Mouse (Mus musculus) layer of hippocampus, adult 18-20 months (tissue): ENCODE data around the gene Gm49322. TPM values are rescaled to one million over a fixed set of nuclear protein-coding genes. Genes with fewer than 3 reads are reported as not detected.

Experiments used
- DNase-seq, 2 experiments: peaks; one replicate each; pipeline ENCODE4 v3.0.0; 2022; ENCODE audit warnings: low spot score in 2 of 2
- total RNA-seq, 2 experiments: library from RNA; stranded (reverse); gene quantifications; 2 replicates each; pipeline ENCODE4 v1.2.3; 2021

Gene Gm49322
- total RNA-seq, 2 experiments from 2014 or later = 2.6 to 3.1 TPM

DNA sequence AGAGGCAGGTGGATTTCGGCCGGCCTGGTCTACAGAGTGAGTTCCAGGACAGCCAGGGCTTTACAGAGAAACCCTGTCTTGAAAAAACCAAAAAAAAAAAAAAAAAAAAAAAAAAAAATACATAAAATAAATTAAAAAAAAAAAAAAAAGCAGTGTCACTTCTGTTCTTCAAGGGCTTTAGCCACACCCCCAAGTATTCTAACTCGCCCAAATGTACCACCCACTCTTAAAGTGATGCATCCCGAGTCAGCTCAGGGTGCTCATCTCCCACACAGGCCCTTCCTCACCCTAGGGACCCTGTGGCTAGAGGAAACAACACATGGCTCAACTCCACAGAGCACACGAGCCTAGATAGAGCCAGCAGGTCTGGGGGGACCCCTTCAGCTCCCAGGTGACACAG lies 22.8 kb upstream of the Gm49322 start:
- DNase-seq = no peak

DNA sequence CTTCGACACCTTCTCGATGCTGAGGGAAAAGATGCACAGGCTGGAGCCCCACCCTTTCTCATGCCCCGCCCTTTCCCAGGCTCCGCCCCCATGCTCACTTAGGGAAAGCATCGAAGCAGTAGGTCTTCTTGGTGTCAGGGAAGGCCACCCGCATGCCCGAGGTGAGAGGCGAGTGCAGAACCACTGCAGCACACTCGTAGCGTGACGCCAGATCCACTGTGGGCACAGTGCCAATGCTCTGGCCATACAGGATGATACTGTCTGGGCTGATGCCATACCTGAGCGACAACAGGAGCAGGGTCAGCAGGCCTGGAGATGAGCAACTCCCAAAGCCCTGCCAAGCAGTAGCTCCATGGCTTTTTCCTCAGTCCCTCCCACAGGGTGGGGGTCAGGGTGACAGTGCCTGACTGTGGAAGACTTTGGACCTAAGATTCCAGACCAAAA lies 21.8 kb upstream of the Gm49322 start:
- no peak for DNase-seq

DNA sequence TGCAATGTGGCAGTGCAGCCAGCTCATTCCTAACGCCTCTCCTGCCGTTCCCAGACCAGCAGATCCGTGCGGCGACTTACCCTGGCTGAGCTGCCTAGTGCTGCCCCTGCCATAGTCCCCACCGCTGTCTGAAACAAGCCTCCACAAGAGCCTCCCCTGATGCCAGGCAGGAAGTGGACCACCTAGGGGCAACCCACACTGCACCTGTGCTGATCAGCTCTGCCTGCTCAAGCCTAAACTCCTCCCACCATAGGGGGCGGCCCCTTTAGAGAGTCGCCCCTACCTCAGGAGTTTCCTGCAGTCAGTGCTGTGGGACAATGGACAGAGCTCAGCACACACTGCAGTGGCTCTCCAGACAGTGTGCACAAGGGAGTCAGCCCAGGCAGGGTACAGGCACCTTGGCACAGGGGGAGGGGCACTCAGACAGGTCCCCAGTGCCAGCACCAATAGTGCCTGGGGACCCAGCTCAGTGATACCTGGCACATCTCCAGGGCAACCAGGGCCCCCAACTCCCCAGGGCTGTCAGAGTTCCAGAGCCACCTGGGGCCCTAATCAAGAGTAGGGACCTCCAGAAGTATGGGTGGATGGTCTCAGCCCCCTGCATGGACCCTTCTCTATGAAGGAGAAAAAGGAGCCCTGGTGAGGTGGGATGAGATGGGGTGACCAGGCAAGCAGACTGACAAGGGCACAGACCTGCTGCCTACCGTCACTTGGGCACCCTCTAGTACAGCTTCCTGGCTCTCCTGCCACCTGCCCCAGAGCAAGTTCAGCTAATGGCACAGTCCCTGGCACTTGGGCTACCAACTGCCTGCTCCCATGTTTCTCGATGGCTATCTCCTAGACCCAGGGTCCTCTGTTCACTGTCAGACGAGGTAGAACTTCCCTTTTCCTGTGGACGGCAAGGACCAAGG lies 20.9 kb upstream of the Gm49322 start:
- no peak for DNase-seq

GRCm38 (mm10) chr10:80585581-80585980 lies 20.2 kb upstream of the Gm49322 start:
- no peak for DNase-seq

- no peak for DNase-seq
Measured at GRCm38 (mm10) chr10:80586407-80587304, 19.2 kb upstream of the Gm49322 start.

GRCm38 (mm10) chr10:80587305-80587657 lies 18.5 kb upstream of the Gm49322 start:
- no peak for DNase-seq

- DNase-seq = no peak
Measured at GRCm38 (mm10) chr10:80589127-80589878, 16.5 kb upstream of the Gm49322 start.

DNA sequence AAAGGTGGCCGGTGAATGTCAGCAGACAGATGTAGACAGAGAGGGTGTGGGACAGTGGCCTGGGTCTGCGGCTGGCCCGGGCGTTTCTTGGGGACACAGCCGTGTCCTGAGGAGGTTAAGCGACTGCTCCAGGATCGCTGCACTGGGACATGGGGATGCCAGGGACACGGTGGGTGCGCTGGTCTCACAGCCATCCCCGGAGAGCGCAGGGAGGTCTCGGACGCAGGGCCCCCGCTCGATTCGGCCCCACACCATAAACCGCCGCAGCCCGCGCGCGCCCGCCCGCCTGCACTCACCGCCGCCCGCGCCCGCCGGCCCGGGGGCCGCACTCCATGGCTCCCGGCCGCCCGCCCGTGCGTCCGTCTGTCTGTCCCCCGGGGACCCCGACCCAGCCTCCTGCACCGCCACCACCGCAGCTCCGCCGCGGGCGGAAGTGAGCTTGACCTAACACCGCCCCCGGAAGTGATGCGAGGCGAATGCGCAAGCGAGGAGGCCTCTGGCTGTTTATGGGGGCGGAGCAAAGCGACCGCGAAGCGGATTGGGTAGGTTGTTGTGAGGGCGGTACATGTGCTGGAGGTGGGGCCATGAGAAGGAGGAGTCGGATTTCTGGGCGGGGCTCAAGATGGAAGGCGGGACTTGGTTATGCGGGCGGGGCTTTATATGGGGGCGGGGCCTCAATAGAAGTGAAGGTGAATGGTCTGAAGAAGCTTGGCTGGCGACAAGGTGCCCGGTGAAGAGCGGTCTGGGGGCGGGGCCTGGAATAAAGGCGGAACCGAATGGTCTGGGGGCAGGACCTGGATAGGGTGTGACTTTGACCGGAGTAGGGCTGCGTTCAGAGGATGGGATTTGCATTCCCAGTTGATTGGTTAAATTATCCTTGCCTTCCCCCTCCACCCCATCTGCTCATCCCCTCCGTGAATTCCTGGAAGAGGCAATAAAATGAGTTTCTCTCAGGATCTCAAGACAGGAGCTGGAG lies 15.7 kb upstream of the Gm49322 start, which contains the start of gene Abhd17a:
Abhd17a (minus strand) TSS at position 463 of the 976 bp plus-strand sequence.
- DNase-seq = peak; percentile 93 to 94

DNA sequence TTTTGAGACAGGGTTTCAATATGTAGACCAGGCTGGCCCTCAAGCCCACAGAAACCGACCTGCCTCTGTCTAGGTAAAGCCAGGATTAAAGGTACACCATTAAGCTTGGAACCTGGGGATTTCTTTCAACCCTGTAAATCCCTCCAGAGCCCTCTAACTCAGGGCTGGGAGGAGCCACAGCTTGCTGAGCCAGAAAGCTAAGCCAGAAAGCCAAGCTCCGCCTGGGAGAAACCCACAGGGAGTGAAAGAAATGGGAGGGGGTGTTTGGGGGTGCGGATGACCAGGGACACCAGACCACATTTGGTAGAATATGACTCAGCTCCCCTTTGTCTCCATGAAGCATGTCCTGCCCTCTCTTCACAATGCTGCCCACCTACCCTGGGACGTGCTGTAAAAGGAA lies 9.5 kb upstream of the Gm49322 start:
- DNase-seq = no peak

- DNase-seq = peak; percentile 95 to 98
Measured at GRCm38 (mm10) chr10:80602698-80603325, 3.0 kb upstream of the Gm49322 start, which contains the start of the genes Scamp4 and Adat3. Gene Scamp4, plus strand, starts transcription at chr10:80602872. Gene Adat3, plus strand, starts transcription at chr10:80602880.

GRCm38 (mm10) chr10:80603364-80603763 lies 2.5 kb upstream of the Gm49322 start:
- no peak for DNase-seq

DNA sequence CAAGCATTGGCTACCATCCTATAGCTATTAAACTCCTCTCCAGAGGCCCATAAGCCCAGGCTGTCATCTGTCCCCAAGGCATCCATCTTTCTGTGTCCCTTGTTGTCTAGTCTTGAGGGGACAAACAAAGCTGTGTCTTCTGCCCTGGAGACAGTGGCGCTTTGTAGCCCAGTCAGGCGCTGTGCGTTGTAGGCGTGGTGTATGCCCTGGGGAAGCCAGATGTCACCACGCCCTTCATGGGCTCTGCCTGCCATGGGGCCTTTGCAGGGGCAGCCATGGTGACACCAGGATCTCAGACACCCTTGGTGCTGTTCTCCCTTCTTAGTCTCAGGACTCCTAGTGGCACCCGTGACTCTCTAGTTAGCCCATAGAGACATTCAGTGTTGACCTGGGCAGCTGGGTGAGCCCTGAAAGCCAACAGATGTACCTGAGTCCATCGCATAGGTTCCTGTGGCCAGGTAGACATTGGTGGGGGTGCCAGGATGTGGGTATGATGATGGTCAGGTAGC lies 1.8 kb upstream of the Gm49322 start:
- peak in 1 of 2 experiments; percentile 49 for DNase-seq

DNA sequence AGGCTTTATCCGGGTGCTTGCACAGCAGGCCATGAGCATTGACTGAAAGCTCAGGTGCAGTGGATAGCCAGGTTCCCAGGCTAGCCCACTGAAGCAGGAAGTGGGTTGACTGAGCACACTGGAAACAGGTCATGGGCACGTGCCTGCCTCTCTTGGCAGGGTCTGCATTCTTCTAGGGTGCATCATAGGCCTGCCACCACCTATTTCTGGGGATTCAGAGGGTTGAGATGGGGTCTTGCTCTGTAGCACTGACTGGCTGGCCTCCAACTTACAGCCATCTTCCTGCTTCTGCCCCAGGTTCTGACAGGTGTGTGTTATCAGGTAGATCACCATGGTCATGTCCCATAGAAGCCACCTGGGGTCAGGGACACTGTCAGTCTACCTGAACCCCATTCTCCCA lies 833 bp upstream of the Gm49322 start:
- no peak for DNase-seq

DNA sequence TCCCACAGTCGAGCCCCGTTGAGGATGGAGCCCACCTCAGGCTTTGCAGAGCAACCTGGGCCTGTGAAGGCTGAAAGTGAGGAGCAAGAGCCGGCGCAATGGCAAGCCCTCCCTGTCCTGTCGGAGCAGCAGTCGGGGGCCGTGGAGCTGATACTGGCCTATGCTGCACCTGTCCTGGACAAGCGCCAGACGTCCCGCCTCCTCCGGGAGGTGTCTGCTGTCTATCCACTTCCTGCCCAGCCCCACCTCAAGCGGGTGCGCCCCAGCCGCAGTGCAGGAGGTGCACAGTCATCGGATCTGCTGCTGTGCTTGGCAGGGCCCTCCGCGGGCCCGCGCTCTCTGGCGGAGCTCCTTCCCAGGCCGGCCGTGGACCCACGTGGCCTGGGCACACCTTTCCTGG lies 485 bp downstream of the Gm49322 start:
- no peak for DNase-seq

GRCm38 (mm10) chr10:80606737-80607350 lies 1.0 kb downstream of the Gm49322 start:
- DNase-seq = no peak

DNA sequence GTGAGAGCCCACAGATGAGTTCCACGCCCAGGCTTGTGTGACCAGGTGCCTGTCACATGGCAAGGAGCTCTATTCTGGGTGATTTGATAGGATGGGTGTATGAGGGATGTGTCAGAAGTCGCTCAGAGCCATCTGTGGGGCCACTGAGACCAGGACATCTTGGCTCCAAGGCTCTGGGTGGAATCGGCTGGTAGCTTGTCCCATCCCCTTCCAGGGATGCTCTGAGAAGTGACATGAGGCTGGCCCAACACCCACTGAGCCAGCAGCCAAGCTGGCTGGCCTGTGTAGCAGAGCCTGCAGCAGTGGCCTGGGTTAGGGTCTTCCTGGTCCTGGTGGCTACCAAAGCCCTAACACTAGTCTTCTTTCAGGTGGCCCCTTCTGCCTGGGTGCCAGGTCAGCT lies 2.6 kb downstream of the Gm49322 start:
- DNase-seq = no peak

GRCm38 (mm10) chr10:80609269-80609924 lies 3.6 kb downstream of the Gm49322 start:
- no peak for DNase-seq

- no peak for DNase-seq
Measured at GRCm38 (mm10) chr10:80610116-80610785, 4.4 kb downstream of the Gm49322 start.
